Mouse (Mus musculus) heart, postnatal 0 days (tissue): ENCODE data around the gene Zfp697. TPM values are rescaled to one million over a fixed set of nuclear protein-coding genes. Genes with fewer than 3 reads are reported as not detected.
"Not testable (repeated sequence)": the region's sequence is repeated elsewhere in the genome, so short reads cannot be mapped to it uniquely, and the experiment has no call there.

ENCODE experiments used
- ATAC-seq: fragments of 200-750 bp; cut with Nextera tagmentation; 2 replicates; pipeline ENCODE4 v1.8.0; 2017; ENCODE audit warnings: low read depth, moderate number of reproducible peaks, moderate library complexity; ENCODE audit not compliant: insufficient read depth
- DNase-seq: peaks from one replicate; pipeline ENCODE4 v3.0.0-alpha.2; 2016; ENCODE audit warnings: low spot score
- H3K27ac ChIP-seq: fragments of 300-500 bp; sonication (generic); 2 replicates; pipeline ENCODE4 v1.5.1; 2014; ENCODE audit warnings: low read depth, mild to moderate bottlenecking
- H3K27me3 ChIP-seq: fragments of 300-500 bp; sonication (generic); 2 replicates; pipeline ENCODE4 v1.6.1; 2014; ENCODE audit warnings: low read length, mixed read lengths; ENCODE audit not compliant: control insufficient read depth, insufficient read depth
- H3K36me3 ChIP-seq: fragments of 300-500 bp; sonication (generic); replicated peaks from 2 replicates; pipeline ENCODE4 v1.6.1; 2014; ENCODE audit warnings: low read length, mixed read lengths; ENCODE audit not compliant: control insufficient read depth, insufficient read depth
- H3K4me1 ChIP-seq: fragments of 300-500 bp; sonication (generic); 2 replicates; pipeline ENCODE4 v1.6.1; 2014; ENCODE audit warnings: antibody characterized with exemption; ENCODE audit not compliant: control insufficient read depth, insufficient read depth
- H3K4me2 ChIP-seq: fragments of 300-500 bp; sonication (generic); 2 replicates; pipeline ENCODE4 v1.6.1; 2014; ENCODE audit warnings: low read depth, mild to moderate bottlenecking, low read length, moderate library complexity
- H3K4me3 ChIP-seq: fragments of 300-500 bp; sonication (generic); 2 replicates; pipeline ENCODE4 v1.5.1; 2014; ENCODE audit warnings: low read depth, low read length
- H3K9ac ChIP-seq: fragments of 300-500 bp; sonication (generic); replicated peaks from 2 replicates; pipeline ENCODE4 v1.6.1; 2014; ENCODE audit warnings: low read depth, low read length, mixed read lengths
- H3K9me3 ChIP-seq: fragments of 300-500 bp; sonication (generic); replicated peaks from 2 replicates; pipeline ENCODE4 v1.6.1; 2016; ENCODE audit warnings: low read length; ENCODE audit not compliant: control insufficient read depth
- WGBS: fragments of 180-500 bp; shearing (Covaris S2); extraction: QIAGEN DNeasy Blood & Tissue Kit; methylation state at CpG from one replicate; pipeline ENCODE4 v1.1.7; 2014; 5-methylcytosine and 5-hydroxymethylcytosine counted together
- polyA plus RNA-seq: library from polyadenylated mRNA; unstranded; fragments of >200 nt; fragmentation: Nextera tagmentation; extraction: Ambion mirVana; gene quantifications from 2 replicates; pipeline ENCODE4 v1.2.1, GENCODE M21; 2015
- total RNA-seq: library from RNA; depleted of rRNA; stranded (reverse); fragments of >200 nt; gene quantifications from 2 replicates; pipeline ENCODE4 v1.2.3, GENCODE M21; 2014; ENCODE audit warnings: low replicate concordance

Gene Zfp697
- total and polyA plus RNA-seq, 2 experiments from 2014 or later: 9.4 to 20.8 TPM

DNA sequence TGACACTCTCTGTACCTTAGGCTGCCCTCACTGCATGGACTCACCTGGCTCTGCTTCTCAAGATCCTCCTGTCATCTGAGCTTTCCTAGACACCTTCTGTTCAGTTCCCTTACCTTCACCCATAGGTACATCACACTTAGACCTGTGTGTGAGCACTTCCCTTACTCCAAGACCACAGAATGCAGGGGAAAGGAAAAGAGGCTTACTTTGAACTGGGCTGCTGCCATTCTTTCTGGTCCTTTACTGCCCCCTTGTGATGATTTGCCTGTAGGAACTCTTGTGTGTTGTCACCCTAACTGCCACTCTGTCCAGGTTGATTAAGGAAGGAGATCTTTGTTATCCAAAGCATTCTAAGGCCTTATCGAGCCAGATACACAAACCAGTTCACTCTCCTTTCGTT, 168.0 kb downstream of the Zfp697 start:
- not testable (repeated sequence) for H3K27me3 ChIP-seq, H3K27ac ChIP-seq, H3K9ac ChIP-seq, H3K4me3 ChIP-seq, H3K36me3 ChIP-seq, DNase-seq, H3K9me3 ChIP-seq, H3K4me2 ChIP-seq, H3K4me1 ChIP-seq
- ATAC-seq: peak; percentile 33; the same call in 1 of the 2 replicates
- no CpG with 5 or more reads among the region's 2 CpGs for WGBS

DNA sequence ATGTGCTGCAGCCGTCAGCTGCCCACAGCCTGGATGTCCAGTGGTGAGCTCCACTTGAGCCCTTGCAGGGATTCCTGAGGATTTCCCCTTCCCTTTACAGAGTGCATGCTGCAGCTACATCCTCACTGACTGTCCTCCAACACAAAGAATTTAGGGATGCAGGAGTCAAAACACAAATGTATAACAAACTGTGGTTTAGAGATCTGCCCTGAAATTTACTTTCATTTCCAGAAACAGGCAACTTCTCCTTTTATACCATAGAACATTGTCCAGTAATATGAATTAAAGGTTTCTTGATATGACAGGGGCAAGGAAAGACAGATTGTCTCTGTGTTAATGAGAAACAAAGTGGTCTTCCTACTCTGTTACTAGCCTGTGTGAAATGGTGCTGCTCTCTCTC, 168.6 kb downstream of the Zfp697 start:
- not testable (repeated sequence) for ATAC-seq, H3K4me2 ChIP-seq, H3K9me3 ChIP-seq, DNase-seq, H3K27ac ChIP-seq, H3K27me3 ChIP-seq, H3K9ac ChIP-seq, H3K4me1 ChIP-seq, H3K36me3 ChIP-seq, H3K4me3 ChIP-seq
- no CpG with 5 or more reads among the region's 1 CpGs for WGBS

DNA sequence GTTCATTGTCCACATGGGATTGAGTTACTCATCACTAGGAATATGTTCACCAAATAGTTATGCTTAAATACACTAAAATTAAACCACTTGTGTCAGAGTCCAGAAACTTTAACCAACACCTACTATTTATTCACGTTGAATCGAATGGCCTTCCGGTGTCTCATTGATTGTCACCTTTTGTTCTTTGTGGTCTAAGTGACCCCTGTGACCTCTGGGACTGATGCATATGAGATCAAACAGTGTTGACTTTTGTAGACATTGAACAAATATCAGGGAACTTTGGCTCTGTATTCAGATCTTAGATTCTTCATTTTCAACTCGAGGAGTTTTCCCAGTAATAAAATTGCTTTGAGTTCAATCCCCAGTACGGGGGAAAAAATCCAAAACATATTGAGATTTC, 178.4 kb downstream of the Zfp697 start:
- H3K4me2 ChIP-seq, H3K36me3 ChIP-seq, H3K9ac ChIP-seq, H3K9me3 ChIP-seq, ATAC-seq, DNase-seq, H3K27me3 ChIP-seq, H3K27ac ChIP-seq, H3K4me1 ChIP-seq, H3K4me3 ChIP-seq: not testable (repeated sequence)
- no CpG with 5 or more reads among the region's 5 CpGs for WGBS

DNA sequence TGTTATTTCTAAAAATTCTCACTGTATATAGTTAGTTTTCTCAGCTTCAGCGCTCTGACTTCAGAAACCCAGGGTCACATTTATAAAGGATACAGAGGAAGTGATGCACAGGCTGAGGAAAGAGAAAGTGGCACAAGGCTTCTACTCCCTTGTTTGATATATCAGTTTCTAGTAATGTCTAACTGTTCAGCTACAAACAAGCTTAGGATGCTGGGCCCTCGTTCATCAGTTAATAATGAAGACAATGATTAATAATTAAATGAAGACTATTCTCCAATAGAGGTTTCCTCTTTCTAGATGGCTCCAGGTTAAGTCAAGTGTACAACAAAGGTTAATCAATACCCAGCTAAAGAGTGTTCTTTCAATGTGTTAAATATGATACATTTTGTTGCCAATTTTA, 181.6 kb downstream of the Zfp697 start:
- not testable (repeated sequence) for H3K4me3 ChIP-seq, ATAC-seq, H3K4me1 ChIP-seq, H3K9me3 ChIP-seq, H3K4me2 ChIP-seq, H3K36me3 ChIP-seq, DNase-seq, H3K27ac ChIP-seq, H3K27me3 ChIP-seq, H3K9ac ChIP-seq
- no CpG with 5 or more reads among the region's 2 CpGs for WGBS

DNA sequence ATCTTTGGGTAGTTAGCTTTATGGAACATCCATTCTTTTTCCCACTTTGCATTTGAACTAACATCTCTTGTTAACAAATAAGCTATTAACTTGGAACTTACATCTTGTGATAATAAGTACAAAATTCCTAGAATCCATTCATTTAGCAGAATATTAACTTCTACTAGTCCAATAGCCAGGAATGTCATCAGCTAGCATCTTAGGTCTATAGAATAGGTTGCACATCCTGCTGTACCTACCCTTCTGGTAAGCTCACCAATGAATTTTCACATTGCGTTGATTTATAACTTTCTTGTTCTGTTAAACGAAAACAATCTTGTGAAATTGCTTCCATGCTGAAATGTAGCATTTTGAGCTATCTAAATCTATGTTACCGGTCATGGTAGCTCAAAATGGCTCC, 182.6 kb downstream of the Zfp697 start:
- DNase-seq, H3K36me3 ChIP-seq, H3K9ac ChIP-seq, ATAC-seq, H3K9me3 ChIP-seq, H3K4me3 ChIP-seq, H3K4me2 ChIP-seq, H3K27me3 ChIP-seq, H3K27ac ChIP-seq, H3K4me1 ChIP-seq: not testable (repeated sequence)
- no CpG with 5 or more reads among the region's 3 CpGs for WGBS

DNA sequence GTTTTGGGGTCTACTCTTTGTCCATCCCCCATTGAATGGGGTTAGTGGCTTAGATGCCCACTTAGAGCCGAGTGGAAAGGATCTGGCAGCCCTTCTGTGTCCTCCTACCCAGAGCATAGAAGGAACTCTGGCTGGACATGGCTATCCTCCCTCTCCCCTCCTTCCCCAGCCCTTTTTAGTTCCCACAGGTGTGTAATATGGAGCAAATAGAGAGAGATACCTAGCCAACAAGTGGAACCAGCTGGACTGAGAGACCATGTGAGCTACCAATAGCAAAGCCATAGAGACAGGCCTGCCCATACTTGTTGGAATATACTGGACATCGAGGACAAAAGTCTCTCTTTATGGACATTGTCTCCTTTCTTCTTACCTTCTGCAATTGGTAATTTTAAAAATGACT, 185.5 kb downstream of the Zfp697 start:
- not testable (repeated sequence) for ATAC-seq

DNA sequence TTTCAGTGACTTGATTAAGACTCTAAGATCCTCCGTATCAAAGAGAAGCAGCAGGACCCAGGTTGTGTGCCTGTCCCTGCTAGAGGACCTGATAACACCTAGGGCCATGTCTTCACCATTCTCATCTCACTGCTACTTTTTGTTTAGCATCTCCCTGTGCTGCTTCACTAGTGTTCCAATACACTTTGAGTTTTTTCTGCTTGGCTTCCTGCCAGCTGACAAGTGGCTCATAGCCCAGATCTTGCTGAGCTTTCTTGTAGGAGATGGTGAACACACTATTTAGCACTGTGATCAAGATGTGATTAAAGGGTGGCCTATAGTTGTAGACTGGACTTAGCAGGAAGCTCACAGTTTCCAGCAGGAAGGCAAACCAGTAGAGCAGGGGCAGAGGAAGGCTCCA, 198.8 kb downstream of the Zfp697 start:
- not testable (repeated sequence) for H3K4me2 ChIP-seq, H3K27ac ChIP-seq, H3K4me1 ChIP-seq, H3K9ac ChIP-seq, H3K4me3 ChIP-seq, H3K27me3 ChIP-seq, H3K9me3 ChIP-seq, DNase-seq, ATAC-seq, H3K36me3 ChIP-seq
- 43% methylated on average over 1 of the region's 1 CpGs for WGBS

More for the DNA sequence above, 185.5 kb downstream of the Zfp697 start:
- H3K9ac ChIP-seq, DNase-seq, H3K9me3 ChIP-seq, H3K36me3 ChIP-seq, H3K27me3 ChIP-seq, H3K4me2 ChIP-seq, H3K4me1 ChIP-seq, H3K27ac ChIP-seq, H3K4me3 ChIP-seq: not testable (repeated sequence)
- WGBS: 81% methylated on average over 2 of the region's 2 CpGs

DNA sequence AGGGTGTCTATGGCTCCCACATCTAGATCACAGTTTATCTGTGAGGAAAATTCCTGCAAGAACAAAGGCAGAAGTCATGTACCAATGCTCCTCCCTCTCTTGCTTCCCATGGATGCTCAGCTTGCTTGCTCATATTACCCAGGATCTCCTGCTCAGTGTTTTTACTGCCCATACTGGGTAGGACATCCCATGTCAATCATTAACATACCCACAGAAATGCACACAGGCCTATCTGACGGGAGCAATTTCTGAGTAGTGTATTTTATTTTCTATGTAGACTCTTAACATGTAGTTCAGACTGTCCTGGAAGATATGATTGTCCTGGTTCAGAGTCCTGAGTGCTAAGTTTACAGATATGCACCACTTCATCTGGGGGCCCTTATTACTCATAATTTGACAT, 199.9 kb downstream of the Zfp697 start:
- not testable (repeated sequence) for H3K4me1 ChIP-seq, H3K36me3 ChIP-seq, H3K9me3 ChIP-seq, ATAC-seq, H3K9ac ChIP-seq, H3K4me2 ChIP-seq, H3K27me3 ChIP-seq, DNase-seq, H3K27ac ChIP-seq, H3K4me3 ChIP-seq
- WGBS: no CpG with 5 or more reads among the region's 1 CpGs

DNA sequence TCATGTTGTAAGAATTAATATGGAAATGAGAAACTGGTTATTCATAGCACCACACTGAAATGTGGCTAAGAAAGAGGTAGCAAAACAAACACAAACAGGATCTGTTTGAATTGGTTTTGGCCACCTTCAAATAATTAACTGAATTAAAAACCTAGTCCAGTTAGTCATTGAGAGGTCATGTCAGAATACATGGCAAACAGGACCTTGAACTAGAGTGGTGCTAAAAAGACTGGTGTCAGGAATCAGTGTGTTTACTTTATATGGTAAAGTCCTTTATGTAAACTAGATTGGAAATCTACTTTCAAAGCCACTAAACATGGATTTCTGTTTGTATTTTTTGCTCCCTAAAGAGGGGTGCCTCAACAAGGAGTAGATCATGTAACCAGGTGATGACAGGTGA, 200.4 kb downstream of the Zfp697 start:
- not testable (repeated sequence) for H3K4me1 ChIP-seq, DNase-seq, ATAC-seq, H3K9ac ChIP-seq, H3K36me3 ChIP-seq, H3K9me3 ChIP-seq, H3K4me2 ChIP-seq, H3K4me3 ChIP-seq, H3K27ac ChIP-seq, H3K27me3 ChIP-seq
